Mouse (Mus musculus): Measurements from ENCODE around the gene Snai1. TPM values are rescaled to one million over a fixed set of nuclear protein-coding genes. Genes with fewer than 3 reads are reported as not detected.

Snai1 gene
- total and polyA plus RNA-seq, 3 experiments, result 0.19 to 0.74 TPM; not detected in 1

- Histone ChIP-seq H3K9me3 (replicated peaks; ENCODE audit: insufficient read depth, low read length) (no peaks in the 10 kb centered on the region), H3K9ac (ENCODE audit: control insufficient read depth, low read depth, low read length, poor library complexity, severe bottlenecking) (no peak overlapping the region), H3K27ac (ENCODE audit: control insufficient read depth, low read depth, low read length) (no peak overlapping the region), H3K4me1 (ENCODE audit: control insufficient read depth in 1 of 2, insufficient read depth in 2 of 2, low read length in 2 of 2) (no peaks in the 10 kb centered on the region), H3K27me3 (ENCODE audit: control insufficient read depth in 1 of 2, insufficient read depth in 2 of 2, low read length in 2 of 2) (peaks cover 31 to 33% of the 10 kb centered on the region in 2 experiments), H3K36me3 (ENCODE audit: control insufficient read depth in 1 of 2, insufficient read depth in 2 of 2, low read length in 2 of 2) (no peaks in the 10 kb centered on the region), H3K79me2 (ENCODE audit: control insufficient read depth, insufficient read depth, low read length, poor library complexity) (no peaks in the 10 kb centered on the region), H3K4me3 (ENCODE audit: control insufficient read depth in 1 of 2, insufficient read depth in 1 of 2, low read depth in 2 of 2, low read length in 2 of 2) (no peak overlapping the region)
- DNase-seq (ENCODE audit: low read depth, low spot score), result no peak
- TF ChIP-seq E2F4 (IDR thresholded peaks at IDR 0.05; ENCODE audit: borderline replicate concordance, low read depth, low read length) (no peak), ZC3H11A (IDR thresholded peaks at IDR 0.05; ENCODE audit: low read depth, low read length) (no peak), TCF12 (IDR thresholded peaks at IDR 0.05; ENCODE audit: low read depth, low read length) (no peak), NRF1 (IDR thresholded peaks at IDR 0.05; ENCODE audit: insufficient read depth, low read depth, low read length, poor library complexity, severe bottlenecking) (no peak), SIN3A (IDR thresholded peaks at IDR 0.05; ENCODE audit: low read length) (no peak), POLR2AphosphoS2 (IDR thresholded peaks at IDR 0.05; ENCODE audit: low read length) (no peak), MAFK (IDR thresholded peaks at IDR 0.05; ENCODE audit: borderline replicate concordance, low read depth, low read length) (no peak), RAD21 (IDR thresholded peaks at IDR 0.05; ENCODE audit: low read depth, low read length) (no peak), SMC3 (IDR thresholded peaks at IDR 0.05; ENCODE audit: low read depth, low read length) (no peak), KAT2A (conservative IDR thresholded peaks at IDR 0.05; ENCODE audit: low read depth, low read length) (no peak), TBP (IDR thresholded peaks at IDR 0.05; ENCODE audit: low read depth, low read length) (no peak), MYC (IDR thresholded peaks at IDR 0.05; ENCODE audit: low read depth, low read length) (no peak), ZMIZ1 (IDR thresholded peaks at IDR 0.05; ENCODE audit: low read depth, low read length) (no peak), HCFC1 (IDR thresholded peaks at IDR 0.05; ENCODE audit: low read depth, low read length) (no peak), CHD2 (IDR thresholded peaks at IDR 0.05; ENCODE audit: low read length) (no peak), GABPA (IDR thresholded peaks at IDR 0.05; ENCODE audit: low read depth, low read length) (no peak), ELF1 (IDR thresholded peaks at IDR 0.05; ENCODE audit: low read depth, low read length) (no peak), TAL1 (IDR thresholded peaks at IDR 0.05; ENCODE audit: low read length) (no peak), USF1 (IDR thresholded peaks at IDR 0.05; ENCODE audit: low read depth, low read length) (no peak)
Observed at GRCm38 (mm10) chr2:167555766-167556165, 17.8 kb downstream of the Snai1 start.

GRCm38 (mm10) chr2:167559413-167559812 lies 21.4 kb downstream of the Snai1 start:
- Histone ChIP-seq H3K27me3 (ENCODE audit: control insufficient read depth in 1 of 2, insufficient read depth in 2 of 2, low read length in 2 of 2) (peaks cover 8 to 14% of the 10 kb centered on the region in 2 experiments), H3K36me3 (ENCODE audit: control insufficient read depth in 1 of 2, insufficient read depth in 2 of 2, low read length in 2 of 2) (no peaks in the 10 kb centered on the region), H3K4me1 (ENCODE audit: control insufficient read depth in 1 of 2, insufficient read depth in 2 of 2, low read length in 2 of 2) (no peaks in the 10 kb centered on the region), H3K27ac (ENCODE audit: control insufficient read depth, low read depth, low read length) (no peak overlapping the region), H3K9ac (ENCODE audit: control insufficient read depth, low read depth, low read length, poor library complexity, severe bottlenecking) (no peak overlapping the region), H3K4me3 (ENCODE audit: control insufficient read depth in 1 of 2, insufficient read depth in 1 of 2, low read depth in 2 of 2, low read length in 2 of 2) (no peak overlapping the region), H3K9me3 (replicated peaks; ENCODE audit: insufficient read depth, low read length) (no peaks in the 10 kb centered on the region), H3K79me2 (ENCODE audit: control insufficient read depth, insufficient read depth, low read length, poor library complexity) (no peaks in the 10 kb centered on the region)
- no peak for DNase-seq (ENCODE audit: low read depth, low spot score)
- no peak for TF ChIP-seq EP300 (IDR thresholded peaks at IDR 0.05; ENCODE audit: low read depth in 1 of 2, low read length in 2 of 2)
- no peak for TF ChIP-seq TBP (IDR thresholded peaks at IDR 0.05; ENCODE audit: low read depth, low read length)
- no peak for TF ChIP-seq GATA1 (IDR thresholded peaks at IDR 0.05; ENCODE audit: low read depth, low read length)
- no peak for TF ChIP-seq ZC3H11A (IDR thresholded peaks at IDR 0.05; ENCODE audit: low read depth, low read length)
- no peak for TF ChIP-seq MAZ (IDR thresholded peaks at IDR 0.05; ENCODE audit: low read depth, low read length)
- TF ChIP-seq ZMIZ1 (IDR thresholded peaks at IDR 0.05; ENCODE audit: low read depth, low read length), result no peak
- TF ChIP-seq MYC (IDR thresholded peaks at IDR 0.05; ENCODE audit: low read depth, low read length), result no peak
- TF ChIP-seq ETS1 (IDR thresholded peaks at IDR 0.05; ENCODE audit: low read depth, low read length), result no peak
- TF ChIP-seq JUND (IDR thresholded peaks at IDR 0.05; ENCODE audit: low read depth, low read length), result no peak
- TF ChIP-seq CHD1 (IDR thresholded peaks at IDR 0.05; ENCODE audit: low read depth, low read length), result no peak
- TF ChIP-seq KAT2A (conservative IDR thresholded peaks at IDR 0.05; ENCODE audit: low read depth, low read length), result no peak
- TF ChIP-seq USF1 (IDR thresholded peaks at IDR 0.05; ENCODE audit: low read depth, low read length), result no peak
